Mouse (Mus musculus): ENCODE results near the gene Map1a.

DNA sequence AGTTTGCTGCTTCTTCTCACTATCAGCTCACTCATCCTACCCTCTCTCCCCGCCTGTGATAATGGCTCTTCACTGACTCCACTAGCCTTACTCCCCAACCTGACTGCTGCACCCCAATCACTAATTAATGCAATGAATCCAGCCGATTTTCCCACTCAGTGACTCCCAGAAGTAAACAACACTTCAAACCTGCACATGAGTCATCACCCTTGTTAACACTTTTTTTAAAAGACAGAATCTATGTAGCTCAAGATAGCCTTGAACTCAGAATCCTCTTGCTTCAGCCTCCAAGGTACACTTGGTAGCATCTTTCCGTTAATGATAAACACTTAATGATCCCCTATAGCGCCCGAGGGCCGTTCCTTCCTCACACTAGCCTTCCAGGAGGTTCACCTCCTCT, 65.0 kb downstream of the Map1a start:
- TF ChIP-seq CTCF (IDR thresholded peaks at IDR 0.05; ENCODE audit: control insufficient read depth, insufficient read depth, insufficient replicate concordance, low read depth, low read length) (no peak), POLR2A (IDR thresholded peaks at IDR 0.05; ENCODE audit: control insufficient read depth, low read depth, low read length) (no peak)

Data from testis, adult 2 months (tissue).